Mouse (Mus musculus): ENCODE results near the gene Apbb1ip. TPM values are rescaled to one million over a fixed set of nuclear protein-coding genes. Genes with fewer than 3 reads are reported as not detected.

The Apbb1ip gene
- polyA plus RNA-seq, 1 experiment: 36.6 TPM

DNA sequence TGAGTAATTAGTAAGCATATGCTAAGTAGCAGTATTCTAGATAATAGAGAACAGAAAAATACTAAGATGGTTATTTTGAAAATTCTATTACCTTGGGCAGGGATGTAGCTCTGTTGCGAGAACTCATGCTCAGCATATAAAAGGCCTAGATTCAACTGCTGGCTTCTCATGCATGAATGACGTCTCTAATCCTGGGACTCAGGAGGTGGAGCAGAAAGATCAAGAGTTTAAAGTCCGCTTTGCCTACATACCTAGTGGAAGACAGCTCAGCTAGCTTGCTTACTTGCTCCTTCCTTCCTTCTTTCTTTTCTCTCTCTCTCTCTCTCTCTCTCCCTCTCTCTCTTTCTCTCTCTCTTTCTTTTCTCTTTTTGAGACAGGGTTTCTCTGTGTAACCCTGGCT, 140.5 kb downstream of the Apbb1ip start:
- H3K4me3 ChIP-seq (replicated peaks): no peak overlapping the region

DNA sequence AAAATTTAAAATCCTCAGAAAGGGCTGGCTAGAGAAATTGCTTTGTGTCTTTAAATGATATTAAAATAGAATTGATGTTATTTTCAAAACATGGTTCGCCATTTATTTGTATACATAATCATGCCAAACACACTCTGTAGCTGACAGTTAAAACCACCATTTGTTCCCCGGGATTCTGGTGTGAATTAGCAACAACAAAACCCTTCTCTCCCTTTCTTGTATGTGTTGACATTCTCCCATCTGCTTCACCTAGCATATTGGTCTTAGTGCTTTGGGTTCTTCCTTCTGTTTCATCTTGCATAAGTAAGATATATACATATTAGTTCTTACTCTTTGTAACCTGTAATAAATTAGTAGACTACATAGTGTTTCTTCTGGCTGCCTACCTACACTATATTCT, 144.8 kb downstream of the Apbb1ip start:
- no peaks in the 10 kb centered on the region for H3K9me3 ChIP-seq
- TF ChIP-seq FLI1 (IDR thresholded peaks at IDR 0.05; ENCODE audit: low read length) (no peak), GATA1 (IDR thresholded peaks at IDR 0.05; ENCODE audit: borderline replicate concordance, low read length) (no peak)
- H3K36me3 ChIP-seq (replicated peaks; ENCODE audit: low read length): peaks cover 72% of the 10 kb centered on the region
- H3K27me3 ChIP-seq (replicated peaks): no peaks in the 10 kb centered on the region
- H3K4me3 ChIP-seq (replicated peaks): no peak overlapping the region
- no peaks in the 10 kb centered on the region for H3K4me1 ChIP-seq

More for the DNA sequence above, 140.5 kb downstream of the Apbb1ip start:
- Histone ChIP-seq H3K27me3 (replicated peaks) (no peaks in the 10 kb centered on the region), H3K4me1 (no peaks in the 10 kb centered on the region), H3K36me3 (replicated peaks; ENCODE audit: low read length) (peaks cover 90% of the 10 kb centered on the region), H3K9me3 (no peaks in the 10 kb centered on the region)
- TF ChIP-seq FLI1 (IDR thresholded peaks at IDR 0.05; ENCODE audit: low read length) (no peak), GATA1 (IDR thresholded peaks at IDR 0.05; ENCODE audit: borderline replicate concordance, low read length) (no peak)

Other genes with a start within 250 kb of the Apbb1ip start
- not detected in 2 replicates for gene Gad2, start 151.9 kb upstream of the Apbb1ip start, polyA plus RNA-seq (2012; ENCODE audit: insufficient read depth, low replicate concordance)
- gene Pdss1, start 121.4 kb downstream of the Apbb1ip start, polyA plus RNA-seq (2012; ENCODE audit: insufficient read depth, low replicate concordance): 5.0 and 16.7 TPM in 2 replicates

Measured in megakaryocyte, embryonic 14.5 days (primary cell).